Mouse (Mus musculus): Measurements from ENCODE around the gene Noxa1. TPM values are rescaled to one million over a fixed set of nuclear protein-coding genes. Genes with fewer than 3 reads are reported as not detected.
A peak's percentile ranks its signal among the peaks of the same experiment; 100 is the strongest.

Noxa1 gene
- polyA plus RNA-seq, 1 experiment from 2014 or later, result 5.6 TPM

GRCm38 (mm10) chr2:25120963-25121362 lies 26.0 kb upstream of the Noxa1 start:
- H3K9ac ChIP-seq, result no peak overlapping the region
- H3K4me2 ChIP-seq (replicated peaks), result no peak overlapping the region
- no peaks in the 10 kb centered on the region for H3K27me3 ChIP-seq (replicated peaks)
- H3K36me3 ChIP-seq, result no peaks in the 10 kb centered on the region
- H3K4me3 ChIP-seq (replicated peaks), result no peak overlapping the region
- H3K4me1 ChIP-seq (replicated peaks), result peaks cover 11% of the 10 kb centered on the region
- no peak for ATAC-seq
- no peak overlapping the region for H3K27ac ChIP-seq
- 76% methylated on average over 7 of the region's 7 CpGs for WGBS
- H3K9me3 ChIP-seq, result no peaks in the 10 kb centered on the region

GRCm38 (mm10) chr2:25115442-25115841 lies 20.5 kb upstream of the Noxa1 start:
- Histone ChIP-seq H3K27ac (no peak overlapping the region), H3K4me3 (replicated peaks) (no peak overlapping the region), H3K4me1 (replicated peaks) (0 out of 2 replicates have a peak, but pooled peaks cover 4% of the 10 kb centered on the region), H3K36me3 (no peaks in the 10 kb centered on the region), H3K27me3 (replicated peaks) (no peaks in the 10 kb centered on the region), H3K9ac (no peak overlapping the region), H3K4me2 (replicated peaks) (no peak overlapping the region), H3K9me3 (no peaks in the 10 kb centered on the region)
- no peak for ATAC-seq
- WGBS, result 61% methylated on average over 2 of the region's 2 CpGs

GRCm38 (mm10) chr2:25114308-25114707 lies 19.4 kb upstream of the Noxa1 start:
- Histone ChIP-seq H3K27ac (no peak overlapping the region), H3K9ac (no peak overlapping the region), H3K4me3 (replicated peaks) (no peak overlapping the region), H3K27me3 (replicated peaks) (no peaks in the 10 kb centered on the region), H3K9me3 (no peaks in the 10 kb centered on the region), H3K4me2 (replicated peaks) (no peak overlapping the region), H3K36me3 (no peaks in the 10 kb centered on the region), H3K4me1 (replicated peaks) (0 out of 2 replicates have a peak, but pooled peaks cover 4% of the 10 kb centered on the region)
- WGBS, result 79% methylated on average over 2 of the region's 2 CpGs
- no peak for ATAC-seq

DNA sequence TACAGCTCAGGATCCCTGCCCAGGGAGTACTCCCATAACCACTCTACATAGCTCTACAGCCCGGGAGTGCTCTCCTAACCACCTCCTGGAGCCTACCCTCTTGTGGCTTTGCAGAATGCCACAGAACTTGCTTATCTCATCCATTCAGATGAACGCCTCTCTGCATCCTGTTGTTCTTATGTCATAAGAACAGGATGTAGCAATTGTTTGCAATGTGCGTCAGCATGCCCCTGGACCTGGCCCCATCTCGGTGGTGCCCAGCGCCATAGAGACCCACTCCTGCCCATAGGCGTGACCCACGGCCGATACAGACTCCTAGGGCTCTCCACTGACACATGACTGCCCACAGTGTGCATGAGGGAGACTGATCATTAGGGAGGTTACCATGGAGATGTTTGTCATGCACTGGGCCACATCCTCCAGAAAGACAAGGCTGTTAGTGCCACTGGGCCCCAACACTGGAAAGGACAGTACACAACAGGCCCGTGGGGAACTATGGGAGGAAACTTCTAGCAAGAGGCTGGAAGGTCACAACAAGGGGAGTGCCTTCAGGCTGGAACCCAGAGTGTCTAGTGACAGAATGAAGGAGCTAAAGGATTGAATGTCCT lies 16.3 kb upstream of the Noxa1 start:
- no peak overlapping the region for H3K4me3 ChIP-seq (replicated peaks)
- H3K9me3 ChIP-seq, result no peaks in the 10 kb centered on the region
- 0 out of 2 replicates have a peak overlapping the region, but pooled peaks have one; percentile 27 for H3K27ac ChIP-seq
- 0 out of 2 replicates have a peak, but pooled peaks cover 4% of the 10 kb centered on the region for H3K4me1 ChIP-seq (replicated peaks)
- H3K27me3 ChIP-seq (replicated peaks), result no peaks in the 10 kb centered on the region
- no peak overlapping the region for H3K4me2 ChIP-seq (replicated peaks)
- 60% methylated on average over 9 of the region's 9 CpGs for WGBS
- H3K36me3 ChIP-seq, result no peaks in the 10 kb centered on the region
- ATAC-seq, result peak; percentile 53
- H3K9ac ChIP-seq, result no peak overlapping the region

DNA sequence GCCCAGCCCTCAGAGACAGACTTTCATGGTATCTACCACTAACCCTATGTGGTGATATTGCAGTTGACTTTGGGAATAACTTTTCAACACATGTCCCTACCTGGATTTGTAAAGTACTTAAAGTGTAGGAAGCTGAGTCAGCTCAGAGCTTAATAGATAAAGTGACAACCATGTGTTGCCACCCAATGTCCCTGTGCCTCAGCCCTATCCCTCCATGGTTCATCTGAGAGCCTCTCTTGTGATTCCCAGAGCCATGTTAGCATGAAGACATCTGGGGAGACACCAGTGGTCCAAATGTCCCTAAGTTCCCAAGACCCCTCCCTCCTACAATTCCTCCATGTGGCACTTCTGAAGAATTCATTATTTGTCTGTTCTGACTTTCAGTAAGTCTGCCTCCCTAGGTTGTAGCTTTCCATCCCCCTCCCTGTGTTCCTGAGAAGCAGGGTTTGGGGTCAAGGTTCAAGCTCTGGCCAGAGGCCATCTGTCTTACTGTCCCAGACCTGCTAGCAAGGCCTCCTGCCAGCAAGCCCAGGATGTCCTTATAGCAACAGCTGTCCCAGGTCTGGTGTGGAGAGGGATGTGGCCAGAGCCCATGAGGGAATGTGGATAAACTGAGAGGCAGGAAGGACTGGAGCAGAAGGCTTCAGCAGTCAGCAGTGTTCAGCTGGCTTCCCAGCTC lies 15.7 kb upstream of the Noxa1 start:
- Histone ChIP-seq H3K4me2 (replicated peaks) (no peak overlapping the region), H3K4me1 (replicated peaks) (0 out of 2 replicates have a peak, but pooled peaks cover 4% of the 10 kb centered on the region), H3K27me3 (replicated peaks) (no peaks in the 10 kb centered on the region), H3K4me3 (replicated peaks) (no peak overlapping the region), H3K9ac (no peak overlapping the region), H3K27ac (0 out of 2 replicates have a peak overlapping the region, but pooled peaks have one; percentile 23), H3K36me3 (no peaks in the 10 kb centered on the region), H3K9me3 (no peaks in the 10 kb centered on the region)
- ATAC-seq, result peak; percentile 17; the same call in 1 of the 2 replicates

- Histone ChIP-seq H3K27ac (no peak overlapping the region), H3K4me1 (replicated peaks) (0 out of 2 replicates have a peak, but pooled peaks cover 4% of the 10 kb centered on the region), H3K4me2 (replicated peaks) (no peak overlapping the region), H3K9me3 (no peaks in the 10 kb centered on the region), H3K27me3 (replicated peaks) (no peaks in the 10 kb centered on the region), H3K4me3 (replicated peaks) (no peak overlapping the region), H3K36me3 (no peaks in the 10 kb centered on the region), H3K9ac (no peak overlapping the region)
- no peak for ATAC-seq
Observed at GRCm38 (mm10) chr2:25109487-25109886, 14.5 kb upstream of the Noxa1 start.

- Histone ChIP-seq H3K9ac (no peak overlapping the region), H3K4me1 (replicated peaks) (no peaks in the 10 kb centered on the region), H3K9me3 (no peaks in the 10 kb centered on the region), H3K4me3 (replicated peaks) (no peak overlapping the region), H3K27ac (no peak overlapping the region), H3K27me3 (replicated peaks) (no peaks in the 10 kb centered on the region), H3K4me2 (replicated peaks) (no peak overlapping the region), H3K36me3 (no peaks in the 10 kb centered on the region)
- ATAC-seq, result no peak
- WGBS, result 61% methylated on average over 3 of the region's 3 CpGs
Observed at GRCm38 (mm10) chr2:25106045-25106444, 11.1 kb upstream of the Noxa1 start.

DNA sequence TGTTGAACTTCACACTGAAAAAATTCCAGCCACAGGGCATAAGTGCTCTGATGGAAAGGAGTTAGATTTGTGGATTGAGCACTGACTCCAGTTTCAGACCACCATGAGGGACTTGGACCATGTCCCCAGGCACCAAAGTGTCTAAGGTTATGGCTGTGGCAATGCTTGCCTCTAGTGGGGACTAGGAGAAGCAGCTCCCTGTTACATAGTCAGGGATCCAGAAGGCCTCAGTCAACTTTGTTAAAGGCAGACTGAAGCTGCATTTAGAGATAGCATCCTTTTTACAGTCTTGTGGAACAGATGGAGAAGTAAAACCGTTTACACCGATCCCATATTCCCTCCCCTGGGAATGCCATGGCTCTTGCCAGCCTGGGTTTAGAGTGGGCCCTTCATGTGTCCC lies 9.2 kb upstream of the Noxa1 start:
- Histone ChIP-seq H3K36me3 (no peaks in the 10 kb centered on the region), H3K9me3 (no peaks in the 10 kb centered on the region), H3K4me3 (replicated peaks) (no peak overlapping the region), H3K27me3 (replicated peaks) (no peaks in the 10 kb centered on the region), H3K9ac (no peak overlapping the region), H3K27ac (no peak overlapping the region), H3K4me1 (replicated peaks) (no peaks in the 10 kb centered on the region), H3K4me2 (replicated peaks) (no peak overlapping the region)
- WGBS, result 93% methylated on average over 2 of the region's 2 CpGs
- ATAC-seq, result no peak

DNA sequence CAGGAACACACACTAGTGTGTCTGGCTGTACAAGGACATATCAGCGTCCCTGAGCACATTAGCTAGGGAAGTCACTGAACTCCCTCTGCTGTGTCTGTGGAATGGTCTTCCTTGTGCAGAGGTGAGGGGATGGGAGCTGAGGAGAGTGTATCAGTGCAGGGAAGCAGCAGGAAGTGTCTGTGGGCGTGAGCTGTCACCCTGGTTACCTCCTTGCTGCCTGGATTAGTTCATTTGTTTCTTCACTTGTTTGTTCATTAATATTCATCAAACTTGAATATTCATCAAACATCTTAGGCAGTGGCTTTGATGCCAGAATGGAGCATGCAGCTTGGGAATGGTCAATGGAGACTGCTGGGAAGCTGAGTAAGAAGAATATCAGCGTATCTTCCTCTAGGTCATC lies 4.8 kb upstream of the Noxa1 start:
- Histone ChIP-seq H3K4me2 (replicated peaks) (no peak overlapping the region), H3K9ac (no peak overlapping the region), H3K36me3 (no peaks in the 10 kb centered on the region), H3K27me3 (replicated peaks) (no peaks in the 10 kb centered on the region), H3K4me1 (replicated peaks) (peaks cover 15% of the 10 kb centered on the region; the same call in 1 of the 2 replicates), H3K4me3 (replicated peaks) (no peak overlapping the region), H3K27ac (no peak overlapping the region), H3K9me3 (no peaks in the 10 kb centered on the region)
- ATAC-seq, result no peak
- 77% methylated on average over 3 of the region's 3 CpGs for WGBS

DNA sequence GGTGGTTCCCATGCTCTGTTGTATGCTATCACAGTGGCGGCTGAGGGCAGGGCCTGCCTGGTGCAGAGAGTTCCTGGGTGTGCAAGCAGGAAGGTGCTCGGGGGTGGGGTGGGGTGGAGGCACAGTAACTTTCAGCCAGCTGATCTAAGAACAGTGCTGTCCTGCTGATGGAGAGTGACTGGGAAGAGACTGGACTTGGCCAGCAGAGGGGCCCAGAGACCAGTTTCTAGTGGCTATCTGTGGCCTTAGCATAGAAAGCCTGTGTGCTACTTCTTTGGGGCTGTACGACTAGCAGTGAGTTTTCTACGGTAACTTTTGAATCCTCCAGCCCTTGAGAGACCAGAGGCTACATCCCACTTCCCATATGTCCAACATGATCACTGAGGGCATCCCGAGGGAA lies 4.0 kb upstream of the Noxa1 start:
- H3K9ac ChIP-seq, result no peak overlapping the region
- no peaks in the 10 kb centered on the region for H3K9me3 ChIP-seq
- no peaks in the 10 kb centered on the region for H3K36me3 ChIP-seq
- no peak overlapping the region for H3K4me2 ChIP-seq (replicated peaks)
- 46% methylated on average over 5 of the region's 5 CpGs for WGBS
- H3K4me3 ChIP-seq (replicated peaks), result no peak overlapping the region
- peak; percentile 17; the same call in 1 of the 2 replicates for ATAC-seq
- no peaks in the 10 kb centered on the region for H3K27me3 ChIP-seq (replicated peaks)
- peaks cover 16% of the 10 kb centered on the region; the same call in 1 of the 2 replicates for H3K4me1 ChIP-seq (replicated peaks)
- no peak overlapping the region for H3K27ac ChIP-seq

GRCm38 (mm10) chr2:25098005-25098615 lies 3.2 kb upstream of the Noxa1 start:
- no peak for ATAC-seq
- no peaks in the 10 kb centered on the region for H3K36me3 ChIP-seq
- H3K4me1 ChIP-seq (replicated peaks), result peaks cover 16% of the 10 kb centered on the region; the same call in 1 of the 2 replicates
- no peaks in the 10 kb centered on the region for H3K27me3 ChIP-seq (replicated peaks)
- 66% methylated on average over 3 of the region's 3 CpGs for WGBS
- H3K4me2 ChIP-seq (replicated peaks), result no peak overlapping the region
- H3K9ac ChIP-seq, result no peak overlapping the region
- H3K4me3 ChIP-seq (replicated peaks), result no peak overlapping the region
- H3K9me3 ChIP-seq, result no peaks in the 10 kb centered on the region
- H3K27ac ChIP-seq, result no peak overlapping the region

GRCm38 (mm10) chr2:25094785-25095108 lies 202 bp downstream of the Noxa1 start:
- 46% methylated on average over 17 of the region's 17 CpGs for WGBS

More at GRCm38 (mm10) chr2:25094785-25095108, 202 bp downstream of the Noxa1 start:
- H3K27me3 ChIP-seq (replicated peaks), result no peaks in the 10 kb centered on the region
- peaks cover 16% of the 10 kb centered on the region; the same call in 1 of the 2 replicates for H3K4me1 ChIP-seq (replicated peaks)
- ATAC-seq, result peak; percentile 61
- H3K9ac ChIP-seq, result no peak overlapping the region
- H3K36me3 ChIP-seq, result no peaks in the 10 kb centered on the region
- H3K27ac ChIP-seq, result 0 out of 2 replicates have a peak overlapping the region, but pooled peaks have one; percentile 37
- H3K4me2 ChIP-seq (replicated peaks), result peak overlapping the region; percentile 59
- no peaks in the 10 kb centered on the region for H3K9me3 ChIP-seq
- peak overlapping the region; percentile 30 for H3K4me3 ChIP-seq (replicated peaks)
